19 mouse cellular contexts compared by ENCODE assay signal in genomic region chr5:13931011-13931410, GRCm38 (mm10).
DNase-seq lines count a peak whose midpoint lies in the region; ATAC-seq and TF ChIP-seq lines count a peak whose summit lies in the region.
"Had no signal": no experiment of that assay in that cellular context is flagged by ENCODE, and none has a peak within 500 bp of the region (broad histone marks: within the 10 kb centered on the region; RNA-seq: fewer than 3 reads in every experiment).

No protein-coding gene starts in this region.

- intact Hi-C loops in heart, postnatal 36 days (cut with DNase I), result no loop called here
- intact Hi-C loops in heart, postnatal 25 days (cut with DNase I), result no loop called here

- CTCF ChIA-PET in Patski (lab: Charles Lee), result interaction anchor here (1.8 kb wide), 1 partner anchor 15 kb away, joined by 4 read pairs; no protein-coding TSS in a partner anchor

- H3K27me3 ChIP-seq in Patski, result no peaks in the 10 kb centered on the region
- H3K27me3 ChIP-seq: embryonic facial prominence, embryonic 13.5 days; embryonic facial prominence, embryonic 15.5 days had no signal

- peak; percentile 4 for DNase-seq in 416B (ENCODE audit: low read depth)
- DNase-seq in Patski (ENCODE audit: low read depth, low spot score), result no peak
- no peak for DNase-seq in heart, postnatal 36 days
- no peak for DNase-seq in kidney, adult 9 months
- no peak for DNase-seq in heart, postnatal 25 days (ENCODE audit: low spot score)
- DNase-seq: adrenal gland, adult 8-10 months; adrenal gland, postnatal 14 days; adrenal gland, postnatal 36 days; cerebellum, adult 11-12 months; cerebellum, adult 2 months; cerebellum, adult 9-10 months; cerebellum, postnatal 10 days; cerebellum, postnatal 25 days had no signal

- POLR2A ChIA-PET in Patski (lab: Charles Lee), result no interaction called here

- no peak overlapping the region for H3K4me3 ChIP-seq in embryonic fibroblast, embryonic 13.5 days (ENCODE audit: insufficient read depth, low read length)
- H3K4me3 ChIP-seq: embryonic facial prominence, embryonic 13.5 days; embryonic facial prominence, embryonic 15.5 days had no signal

- in situ Hi-C loops in Patski (cut with MboI; ENCODE audit: low pct_unique_long_range_greater_than_20kb), result no loop called here

- TF ChIP-seq CTCF in Patski (IDR thresholded peaks at IDR 0.05), result no peak
- no peak for TF ChIP-seq CTCF in embryonic fibroblast, embryonic 13.5 days (IDR thresholded peaks at IDR 0.05; ENCODE audit: borderline replicate concordance, insufficient read depth, low read length)

- TF ChIP-seq POLR2A in embryonic fibroblast, embryonic 13.5 days (IDR thresholded peaks at IDR 0.05; ENCODE audit: low read depth, low read length), result no peak

- peaks cover 4% of the 10 kb centered on the region; the same call in 1 of the 2 replicates for H3K4me1 ChIP-seq in embryonic fibroblast, embryonic 13.5 days (ENCODE audit: control insufficient read depth, insufficient read depth, low read length)
- H3K4me1 ChIP-seq: embryonic facial prominence, embryonic 13.5 days; embryonic facial prominence, embryonic 15.5 days had no signal

- peak; percentile 55 for ATAC-seq in Patski
- ATAC-seq: activated CD4-positive, CD25-positive, alpha-beta regulatory T cell, adult 4 months; forebrain, embryonic 14.5 days; forebrain, embryonic 16.5 days had no signal

- H3K27ac ChIP-seq in embryonic fibroblast, embryonic 13.5 days (ENCODE audit: insufficient read depth, low read length), result peak overlapping the region; percentile 68
- H3K27ac ChIP-seq: embryonic facial prominence, embryonic 13.5 days; embryonic facial prominence, embryonic 15.5 days had no signal
